22 mouse cellular contexts compared by ENCODE assay signal in the genomic region with DNA sequence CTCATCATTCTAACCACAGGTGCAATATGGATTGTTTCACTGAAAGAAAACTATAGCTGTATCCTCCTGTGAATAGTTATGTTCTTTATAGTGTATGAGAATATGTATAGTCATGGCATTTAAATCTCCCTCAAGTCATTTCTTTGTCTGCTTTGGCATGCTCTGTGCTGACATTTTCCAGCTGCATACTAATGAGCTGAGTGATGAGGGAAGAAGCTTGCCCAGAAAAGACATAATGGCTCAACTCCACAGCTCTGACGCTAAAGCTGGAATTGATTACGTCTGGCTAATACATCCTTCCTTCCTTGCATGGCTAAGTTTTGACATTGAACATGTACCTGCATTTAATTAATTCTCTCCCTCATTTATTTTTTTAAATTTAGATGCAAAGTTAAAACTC.
DNase-seq lines count a peak whose midpoint lies in the region; ATAC-seq and TF ChIP-seq lines count a peak whose summit lies in the region.
"Had no signal": no experiment of that assay in that cellular context is flagged by ENCODE, and none has a peak within 500 bp of the region (broad histone marks: within the 10 kb centered on the region; RNA-seq: fewer than 3 reads in every experiment).

No protein-coding gene starts in this region.

- TF ChIP-seq POLR2A in limb, embryonic 14.5 days (IDR thresholded peaks at IDR 0.05; ENCODE audit: borderline replicate concordance, extremely low read depth, insufficient read depth, insufficient read length) = no peak

- intact Hi-C loops in left cerebral cortex, adult 2 months (cut with DNase I) = no loop called here

- no peak overlapping the region for H3K9ac ChIP-seq in forebrain, embryonic 14.5 days (ENCODE audit: low read length)
- H3K9ac ChIP-seq in forebrain, embryonic 13.5 days = no peak overlapping the region
- H3K9ac ChIP-seq in limb, embryonic 14.5 days (ENCODE audit: low read depth, low read length, severe bottlenecking) = no peak overlapping the region
- no peak overlapping the region for H3K9ac ChIP-seq in embryonic facial prominence, embryonic 14.5 days (ENCODE audit: low read depth, low read length)
- H3K9ac ChIP-seq: embryonic facial prominence, embryonic 15.5 days; heart, embryonic 12.5 days; hindbrain, embryonic 15.5 days had no signal

- DNase-seq in forebrain, embryonic 14.5 days (ENCODE audit: low spot score) = peak; percentile 32
- DNase-seq in limb, embryonic 14.5 days (ENCODE audit: low spot score) = peak; percentile 25
- DNase-seq in limb, embryonic 10.5 days (ENCODE audit: low spot score) = no peak
- peak; percentile 29 for DNase-seq in Muller cell, postnatal 12 days (ENCODE audit: inconsistent ontology term)
- peak; percentile 75 for DNase-seq in embryonic facial prominence, embryonic 14.5 days (ENCODE audit: low spot score)
- no peak for DNase-seq in heart, embryonic 10.5 days (ENCODE audit: low spot score)
- no peak for DNase-seq in left cerebral cortex, adult 2 months (ENCODE audit: extremely low spot score in 1 of 2, low spot score in 2 of 2)
- DNase-seq: adrenal gland, postnatal 36 days; cerebellum, adult 2 months; cerebellum, postnatal 36 days; heart, postnatal 14 days; liver; lung, postnatal 14 days; thymus, postnatal 14 days had no signal

- 37% methylated on average over 2 of the region's 2 CpGs for WGBS in forebrain, embryonic 14.5 days
- WGBS in forebrain, embryonic 13.5 days = 39% methylated on average over 2 of the region's 2 CpGs
- 46% methylated on average over 2 of the region's 2 CpGs for WGBS in limb, embryonic 14.5 days
- 55% methylated on average over 2 of the region's 2 CpGs for WGBS in limb, embryonic 10.5 days
- 43% methylated on average over 2 of the region's 2 CpGs for WGBS in embryonic facial prominence, embryonic 14.5 days
- 65% methylated on average over 2 of the region's 2 CpGs for WGBS in heart, embryonic 10.5 days

- no peaks in the 10 kb centered on the region for H3K9me3 ChIP-seq in forebrain, embryonic 14.5 days (replicated peaks; ENCODE audit: control insufficient read depth, low read length)
- no peaks in the 10 kb centered on the region for H3K9me3 ChIP-seq in forebrain, embryonic 13.5 days (replicated peaks)
- no peaks in the 10 kb centered on the region for H3K9me3 ChIP-seq in limb, embryonic 14.5 days (ENCODE audit: control insufficient read depth, low read length)
- H3K9me3 ChIP-seq in limb, embryonic 10.5 days (replicated peaks) = no peaks in the 10 kb centered on the region
- no peaks in the 10 kb centered on the region for H3K9me3 ChIP-seq in embryonic facial prominence, embryonic 14.5 days (ENCODE audit: control insufficient read depth, low read length)
- H3K9me3 ChIP-seq in heart, embryonic 10.5 days = no peaks in the 10 kb centered on the region
- H3K9me3 ChIP-seq: embryonic facial prominence, embryonic 15.5 days; heart, embryonic 12.5 days; hindbrain, embryonic 15.5 days had no signal

- no peak overlapping the region for H3K27ac ChIP-seq in forebrain, embryonic 14.5 days (ENCODE audit: low read depth, low read length)
- no peak overlapping the region for H3K27ac ChIP-seq in forebrain, embryonic 13.5 days
- no peak overlapping the region for H3K27ac ChIP-seq in limb, embryonic 14.5 days (replicated peaks; ENCODE audit: low read depth, low read length)
- no peak overlapping the region for H3K27ac ChIP-seq in limb, embryonic 10.5 days
- no peak overlapping the region for H3K27ac ChIP-seq in embryonic facial prominence, embryonic 14.5 days (replicated peaks; ENCODE audit: low read depth, low read length)
- H3K27ac ChIP-seq in heart, embryonic 10.5 days = no peak overlapping the region
- H3K27ac ChIP-seq in left cerebral cortex, adult 2 months = no peak overlapping the region
- H3K27ac ChIP-seq: embryonic facial prominence, embryonic 15.5 days; hindbrain, embryonic 15.5 days had no signal

- peak; percentile 52; the same call in 1 of the 2 replicates for ATAC-seq in forebrain, embryonic 14.5 days
- no peak for ATAC-seq in forebrain, embryonic 13.5 days
- ATAC-seq in limb, embryonic 14.5 days (ENCODE audit: low FRiP score, low read depth) = no peak
- 0 out of 2 replicates have a peak, but pooled peaks have one; percentile 37 for ATAC-seq in embryonic facial prominence, embryonic 14.5 days (ENCODE audit: low read depth)
- ATAC-seq: intestine, postnatal 0 days had no signal

- H3K27me3 ChIP-seq in forebrain, embryonic 14.5 days (replicated peaks; ENCODE audit: control insufficient read depth, insufficient read depth, low read length) = no peaks in the 10 kb centered on the region
- H3K27me3 ChIP-seq in forebrain, embryonic 13.5 days = no peaks in the 10 kb centered on the region
- no peaks in the 10 kb centered on the region for H3K27me3 ChIP-seq in limb, embryonic 14.5 days (ENCODE audit: control insufficient read depth, insufficient read depth, low read length)
- H3K27me3 ChIP-seq in limb, embryonic 10.5 days (ENCODE audit: low read depth, poor library complexity, severe bottlenecking) = no peaks in the 10 kb centered on the region
- no peaks in the 10 kb centered on the region for H3K27me3 ChIP-seq in embryonic facial prominence, embryonic 14.5 days (replicated peaks; ENCODE audit: control insufficient read depth, insufficient read depth, low read length)
- H3K27me3 ChIP-seq in heart, embryonic 10.5 days (ENCODE audit: insufficient read depth, poor library complexity, severe bottlenecking) = no peaks in the 10 kb centered on the region
- H3K27me3 ChIP-seq: CH12.LX; embryonic facial prominence, embryonic 15.5 days; heart, embryonic 12.5 days; hindbrain, embryonic 15.5 days; megakaryocyte, embryonic 14.5 days had no signal

- H3K4me2 ChIP-seq in forebrain, embryonic 14.5 days (ENCODE audit: low read length) = no peak overlapping the region
- H3K4me2 ChIP-seq in forebrain, embryonic 13.5 days = no peak overlapping the region
- H3K4me2 ChIP-seq in limb, embryonic 14.5 days (replicated peaks; ENCODE audit: low read depth, low read length, severe bottlenecking) = no peak overlapping the region
- no peak overlapping the region for H3K4me2 ChIP-seq in embryonic facial prominence, embryonic 14.5 days (ENCODE audit: low read depth, low read length)
- H3K4me2 ChIP-seq: embryonic facial prominence, embryonic 15.5 days; heart, embryonic 12.5 days; hindbrain, embryonic 15.5 days had no signal

- no peaks in the 10 kb centered on the region for H3K4me1 ChIP-seq in forebrain, embryonic 14.5 days (ENCODE audit: control insufficient read depth, insufficient read depth, low read length)
- H3K4me1 ChIP-seq in forebrain, embryonic 13.5 days = no peaks in the 10 kb centered on the region
- H3K4me1 ChIP-seq in limb, embryonic 14.5 days (ENCODE audit: control insufficient read depth, insufficient read depth, low read length) = no peaks in the 10 kb centered on the region
- no peaks in the 10 kb centered on the region for H3K4me1 ChIP-seq in limb, embryonic 10.5 days
- H3K4me1 ChIP-seq in embryonic facial prominence, embryonic 14.5 days (ENCODE audit: control insufficient read depth, insufficient read depth, low read length) = no peaks in the 10 kb centered on the region
- no peaks in the 10 kb centered on the region for H3K4me1 ChIP-seq in heart, embryonic 10.5 days
- H3K4me1 ChIP-seq: embryonic facial prominence, embryonic 15.5 days; heart, embryonic 12.5 days; hindbrain, embryonic 15.5 days; megakaryocyte, embryonic 14.5 days had no signal

- no peak overlapping the region for H3K4me3 ChIP-seq in forebrain, embryonic 14.5 days (ENCODE audit: low read depth, low read length)
- no peak overlapping the region for H3K4me3 ChIP-seq in forebrain, embryonic 13.5 days
- no peak overlapping the region for H3K4me3 ChIP-seq in limb, embryonic 14.5 days (replicated peaks; ENCODE audit: low read length)
- H3K4me3 ChIP-seq in limb, embryonic 10.5 days = no peak overlapping the region
- H3K4me3 ChIP-seq in embryonic facial prominence, embryonic 14.5 days (ENCODE audit: low read depth, low read length) = no peak overlapping the region
- H3K4me3 ChIP-seq in heart, embryonic 10.5 days = no peak overlapping the region
- H3K4me3 ChIP-seq in left cerebral cortex, adult 2 months = no peak overlapping the region
- H3K4me3 ChIP-seq: embryonic facial prominence, embryonic 15.5 days; heart, embryonic 12.5 days; hindbrain, embryonic 15.5 days; megakaryocyte, embryonic 14.5 days; myocyte had no signal

- TF ChIP-seq CTCF in left cerebral cortex, adult 2 months (IDR thresholded peaks at IDR 0.05) = no peak

- H3K36me3 ChIP-seq in forebrain, embryonic 14.5 days (ENCODE audit: control insufficient read depth, insufficient read depth, low read length) = no peaks in the 10 kb centered on the region
- no peaks in the 10 kb centered on the region for H3K36me3 ChIP-seq in forebrain, embryonic 13.5 days (ENCODE audit: poor library complexity, severe bottlenecking)
- H3K36me3 ChIP-seq in limb, embryonic 14.5 days (ENCODE audit: control insufficient read depth, insufficient read depth, low read length) = no peaks in the 10 kb centered on the region
- no peaks in the 10 kb centered on the region for H3K36me3 ChIP-seq in limb, embryonic 10.5 days
- H3K36me3 ChIP-seq in embryonic facial prominence, embryonic 14.5 days (ENCODE audit: control insufficient read depth, insufficient read depth, low read length) = no peaks in the 10 kb centered on the region
- H3K36me3 ChIP-seq in heart, embryonic 10.5 days = no peaks in the 10 kb centered on the region
- H3K36me3 ChIP-seq: embryonic facial prominence, embryonic 15.5 days; heart, embryonic 12.5 days; hindbrain, embryonic 15.5 days had no signal

Comparison
In these comparisons a context has a peak if more than half of its experiments do, and no peak if none do; other contexts are left out.
1. ATAC-seq: peak in forebrain, embryonic 14.5 days (single experiment) and embryonic facial prominence, embryonic 14.5 days (single experiment); none in forebrain, embryonic 13.5 days (single experiment) and limb, embryonic 14.5 days (single experiment).
2. DNase-seq: peak in forebrain, embryonic 14.5 days (single experiment), limb, embryonic 14.5 days (single experiment), Muller cell, postnatal 12 days (single experiment) and embryonic facial prominence, embryonic 14.5 days (single experiment); none in limb, embryonic 10.5 days (single experiment), heart, embryonic 10.5 days (single experiment) and left cerebral cortex, adult 2 months (0 of 2).